Mouse (Mus musculus): ENCODE data around the gene Ccdc155.

The Ccdc155 gene

DNA sequence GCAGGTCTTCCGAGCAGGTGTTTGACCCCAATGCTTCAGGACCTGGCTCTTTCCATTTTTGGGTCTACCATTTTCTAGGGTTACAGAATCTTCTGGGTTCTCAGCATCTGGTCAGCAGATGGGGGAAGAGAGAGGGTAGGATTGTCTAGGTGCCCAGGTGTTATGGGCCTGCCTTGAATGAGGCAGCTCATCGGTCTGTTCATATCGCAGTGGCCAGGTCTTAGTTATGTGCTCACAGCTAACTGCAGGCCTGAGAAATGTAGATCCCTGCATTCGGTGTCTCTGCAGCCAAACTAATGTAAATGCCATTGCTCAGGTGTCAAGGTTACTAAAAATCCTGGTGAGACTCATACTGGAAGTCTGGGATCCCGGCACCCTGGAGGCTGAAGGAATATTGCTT lies 21.7 kb upstream of the Ccdc155 start:
- in situ Hi-C loops (cut with MboI, MseI), result no loop called here

DNA sequence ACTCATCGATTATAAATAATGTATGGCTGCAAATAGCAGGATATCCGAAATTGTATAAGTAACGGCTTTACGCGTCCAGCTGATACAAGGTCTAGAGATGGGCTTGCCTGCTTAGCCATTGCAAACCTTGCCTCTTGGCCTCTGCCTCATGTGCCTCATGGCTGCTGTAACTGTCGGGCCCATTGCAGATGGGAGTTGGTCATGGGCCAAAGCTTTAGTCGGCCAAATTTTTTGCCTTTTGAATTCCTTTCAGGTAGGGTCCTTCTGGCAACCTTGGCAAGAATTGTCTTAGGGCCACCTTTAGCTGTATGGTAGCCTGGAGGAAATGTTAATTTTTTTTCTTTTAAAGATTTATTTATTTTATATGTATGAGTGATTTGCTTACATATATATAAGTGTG lies 20.1 kb upstream of the Ccdc155 start:
- in situ Hi-C loops (cut with MboI, MseI), result no loop called here

DNA sequence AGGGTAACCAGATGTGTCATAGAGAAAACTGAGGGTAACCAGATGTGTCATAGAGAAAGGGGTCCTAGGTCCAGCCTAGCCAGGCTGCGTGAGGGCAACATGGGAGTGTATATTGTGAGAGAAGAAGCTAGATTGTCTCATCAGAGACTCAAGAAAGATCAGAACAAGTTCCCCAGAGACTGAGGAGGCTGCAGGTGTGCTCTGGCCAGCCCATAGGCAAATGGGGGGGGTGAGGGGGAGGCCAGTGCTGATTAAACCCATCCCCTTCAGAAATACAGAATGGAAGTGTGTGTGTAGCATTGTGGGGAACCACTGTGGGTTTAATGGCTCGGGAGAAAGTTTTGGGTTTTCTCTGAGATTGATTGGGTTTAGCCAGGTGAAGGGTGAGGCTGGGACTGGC lies 17.0 kb upstream of the Ccdc155 start:
- in situ Hi-C loops (cut with MboI, MseI), result no loop called here

DNA sequence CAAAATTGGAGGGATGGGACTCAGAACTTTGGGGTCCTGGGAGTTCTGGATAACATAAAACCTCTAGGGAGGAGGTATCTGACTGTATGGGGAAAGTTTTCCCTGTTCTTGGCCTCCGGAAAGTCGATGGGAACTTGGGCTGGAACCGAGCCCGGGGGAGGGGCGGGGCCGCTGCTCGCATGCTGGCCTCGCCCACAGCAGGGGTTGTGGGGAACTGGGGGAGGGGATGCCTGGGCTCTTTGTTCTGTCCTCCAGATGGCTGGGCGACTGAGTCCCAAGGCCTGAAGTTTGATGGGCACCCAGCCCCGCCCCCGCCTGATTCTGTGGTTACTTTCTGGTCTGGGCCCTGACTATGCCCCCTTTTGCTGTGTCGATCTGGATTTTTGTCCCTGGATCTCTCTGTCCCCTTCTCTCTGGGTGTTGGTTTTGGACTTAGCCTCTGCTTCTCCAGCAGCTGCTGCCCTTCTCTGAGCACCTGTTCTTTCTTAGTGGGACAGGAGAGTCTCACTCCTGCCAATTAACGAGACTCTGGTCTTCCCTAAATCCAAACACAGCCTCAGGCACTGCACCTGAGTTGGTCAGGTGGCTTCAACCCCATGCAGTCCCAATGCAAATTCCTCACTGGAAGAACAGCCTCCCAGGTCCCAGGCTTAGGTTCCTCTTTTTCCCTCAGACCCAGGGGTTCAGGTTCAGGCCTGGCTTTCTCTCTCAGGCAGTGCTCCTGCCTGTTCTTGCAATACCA lies 11.9 kb upstream of the Ccdc155 start:
- in situ Hi-C loops (cut with MboI, MseI), result no loop called here

DNA sequence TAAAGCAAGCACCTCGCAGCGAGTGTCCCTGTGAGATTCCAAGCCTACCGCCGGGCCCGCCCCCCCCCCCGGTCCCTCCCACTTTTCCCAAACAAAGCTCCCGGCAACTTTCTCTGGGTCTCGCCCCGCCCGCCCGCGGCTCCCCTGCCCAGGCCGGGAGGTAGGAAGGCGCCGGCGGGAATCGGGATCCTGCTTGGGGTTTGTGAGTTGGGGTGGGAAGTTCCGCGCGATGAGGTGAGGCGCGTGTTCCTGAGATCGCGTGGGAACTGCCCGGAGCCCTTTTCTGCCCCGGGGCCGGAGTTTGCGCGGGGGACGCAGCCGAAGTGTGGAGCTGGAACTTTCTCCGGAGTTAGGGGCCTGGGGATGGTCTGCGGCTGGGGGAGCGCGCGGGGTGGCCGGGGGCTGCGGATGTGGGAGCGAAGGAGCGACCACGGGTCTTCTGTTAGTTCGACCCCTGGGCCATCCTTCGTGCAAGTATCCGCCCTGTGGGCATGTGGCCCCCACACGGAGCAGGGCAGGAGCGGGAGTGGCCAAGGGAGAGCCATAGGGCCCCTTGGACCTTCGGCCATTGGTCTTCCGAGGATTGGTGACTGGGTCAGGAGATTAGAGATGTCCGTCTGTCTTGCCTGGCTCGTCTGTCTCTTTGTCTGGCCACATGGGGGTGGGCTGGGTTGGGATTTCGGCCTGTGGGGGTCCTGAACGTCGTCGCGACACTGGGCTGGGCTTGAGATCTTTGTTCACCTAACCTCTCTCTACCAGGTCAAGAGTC lies 11.2 kb upstream of the Ccdc155 start, which contains the start of gene Tead2:
Gene Tead2, plus strand, starts transcription at position 81 of the 769 bp plus-strand sequence.
- in situ Hi-C loops (cut with MboI, MseI), result no loop called here

DNA sequence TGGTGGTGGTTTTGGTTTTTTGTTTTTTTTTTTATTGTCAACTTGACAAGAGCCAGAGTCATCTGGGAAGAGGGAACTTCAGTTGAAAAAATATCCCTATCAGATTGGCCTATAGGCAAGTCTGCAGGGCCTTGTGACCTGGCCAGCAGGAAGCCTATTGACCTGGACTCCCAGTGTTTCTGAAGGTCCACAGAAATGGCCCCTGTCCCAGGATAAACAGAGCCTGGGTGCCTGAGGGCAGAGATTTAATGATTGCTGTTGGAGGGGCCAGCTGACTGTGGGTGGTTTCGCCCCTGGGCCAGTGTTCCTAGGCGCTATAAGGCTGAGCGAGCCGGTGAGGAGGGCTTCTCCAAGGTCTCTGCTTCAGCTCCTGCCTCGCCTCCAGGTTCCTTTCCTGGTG lies 9.0 kb upstream of the Ccdc155 start:
- in situ Hi-C loops (cut with MboI, MseI), result no loop called here

DNA sequence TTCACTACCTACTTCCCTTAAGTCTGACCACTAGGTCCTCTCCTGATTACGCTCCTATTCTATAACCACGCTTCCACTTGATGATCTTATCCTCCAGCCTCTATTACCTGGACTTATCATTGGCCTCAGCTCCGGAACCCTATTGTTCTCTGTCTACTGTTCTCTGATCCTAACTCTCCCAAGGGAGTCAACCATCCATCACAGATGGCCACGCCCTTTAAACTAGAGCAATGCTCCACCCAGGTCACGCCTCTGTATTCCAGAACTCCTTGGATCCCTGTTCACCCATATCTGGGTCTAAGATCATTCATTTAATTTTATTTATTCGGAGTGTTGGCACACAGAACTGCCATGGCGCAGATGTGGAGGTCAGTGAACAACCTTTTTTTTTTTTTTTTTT lies 7.7 kb upstream of the Ccdc155 start:
- in situ Hi-C loops (cut with MboI, MseI), result no loop called here

DNA sequence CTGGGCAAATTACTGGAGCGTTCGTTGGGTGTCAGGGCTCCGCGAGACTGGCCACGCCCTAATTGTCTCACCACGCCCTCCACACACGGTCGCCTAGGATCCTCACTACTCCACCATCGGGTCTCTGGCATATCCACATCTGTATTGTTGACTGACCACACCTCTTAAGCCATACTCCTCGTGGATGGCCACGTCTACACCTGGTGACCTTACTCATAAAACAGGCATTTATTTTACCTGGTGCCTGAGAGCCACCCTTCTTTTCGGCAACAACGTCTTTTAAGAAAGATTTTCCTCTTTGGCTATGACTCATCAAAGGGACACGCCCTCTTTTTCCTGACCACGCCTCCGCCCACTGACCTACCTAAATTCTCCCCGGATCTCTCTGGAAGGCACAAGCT lies 7.2 kb upstream of the Ccdc155 start, which contains the start of gene Dkkl1:
Gene Dkkl1, minus strand, starts transcription at position 297 of the 401 bp plus-strand sequence.
- in situ Hi-C loops (cut with MboI, MseI), result no loop called here

DNA sequence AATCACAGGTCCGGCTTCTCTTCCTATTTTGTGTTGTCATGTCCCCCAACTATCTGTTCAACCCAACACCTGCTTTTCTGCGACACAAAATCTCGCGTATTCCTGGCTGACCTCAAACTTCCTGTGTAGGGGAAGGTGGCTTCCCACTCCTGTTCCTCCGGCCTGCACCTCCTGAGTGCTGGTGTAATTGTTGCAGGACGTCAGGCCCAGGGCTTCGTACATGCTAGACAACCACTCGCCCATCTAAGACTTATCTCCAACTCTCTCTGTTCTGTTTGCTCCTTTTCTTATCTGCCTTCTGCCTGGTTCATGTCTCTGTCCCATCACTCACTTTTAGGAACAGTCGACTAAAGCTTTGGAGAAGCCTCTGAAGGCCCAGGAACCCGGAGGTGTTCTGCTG lies 6.4 kb upstream of the Ccdc155 start:
- in situ Hi-C loops (cut with MboI, MseI), result no loop called here

DNA sequence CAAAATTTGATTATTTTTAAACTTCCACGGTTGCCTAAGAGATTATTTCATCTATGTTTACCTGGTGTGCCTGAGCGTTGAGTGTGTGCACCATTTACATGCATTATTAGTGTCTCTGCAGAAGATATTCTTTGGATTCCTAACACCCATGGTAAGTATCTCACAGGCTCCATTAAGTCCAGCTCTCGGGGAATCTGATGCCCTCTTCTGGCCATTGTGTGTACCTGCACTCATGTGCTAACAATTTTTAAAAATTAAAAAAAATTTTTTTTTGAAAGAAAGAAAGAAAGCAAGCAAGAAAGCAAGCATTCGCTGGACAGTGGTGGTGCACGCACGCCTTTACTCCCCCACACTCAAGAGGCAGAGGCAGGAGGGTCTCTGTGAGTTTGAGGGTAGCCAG lies 3.6 kb upstream of the Ccdc155 start:
- in situ Hi-C loops (cut with MboI, MseI), result no loop called here

DNA sequence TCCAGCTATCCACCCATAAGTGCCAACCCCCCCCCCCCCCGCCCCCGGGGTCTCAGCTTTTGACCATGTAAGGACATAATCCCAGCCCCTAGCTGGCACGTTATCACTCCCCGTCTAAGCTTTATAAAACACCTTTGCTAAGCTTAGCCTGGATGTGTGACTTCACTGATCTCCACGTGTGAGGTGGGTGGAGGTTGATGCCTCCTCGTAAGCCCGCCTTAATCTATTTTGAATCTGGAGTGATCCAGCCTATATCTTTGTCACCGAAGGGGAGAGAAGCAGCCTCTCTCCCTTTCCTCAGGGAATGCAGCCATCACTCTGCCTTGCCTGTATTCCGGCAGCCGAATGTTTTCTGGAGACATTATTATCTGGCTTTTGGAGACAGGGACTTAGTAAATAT lies 2.0 kb downstream of the Ccdc155 start:
- in situ Hi-C loops (cut with MboI, MseI), result no loop called here

DNA sequence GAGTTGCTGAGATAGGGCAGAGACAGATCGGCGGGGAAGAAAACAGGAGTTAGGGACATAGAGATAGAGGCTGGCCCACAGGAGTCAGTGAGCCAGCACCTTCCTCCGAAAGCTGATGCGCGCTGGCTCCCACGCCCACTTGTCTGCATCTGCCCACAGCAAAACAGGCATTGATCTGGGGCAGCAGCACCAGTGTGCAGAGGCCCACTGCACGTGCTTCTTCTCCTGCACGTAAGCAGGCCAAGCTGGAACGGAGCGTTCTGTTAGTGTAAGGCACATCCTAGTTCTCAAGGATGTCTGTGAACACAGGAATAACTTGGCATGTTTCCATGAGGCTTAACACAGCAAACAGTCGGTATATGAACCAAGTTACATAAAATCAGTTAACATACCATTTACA lies 5.7 kb downstream of the Ccdc155 start:
- in situ Hi-C loops (cut with MboI, MseI), result no loop called here

DNA sequence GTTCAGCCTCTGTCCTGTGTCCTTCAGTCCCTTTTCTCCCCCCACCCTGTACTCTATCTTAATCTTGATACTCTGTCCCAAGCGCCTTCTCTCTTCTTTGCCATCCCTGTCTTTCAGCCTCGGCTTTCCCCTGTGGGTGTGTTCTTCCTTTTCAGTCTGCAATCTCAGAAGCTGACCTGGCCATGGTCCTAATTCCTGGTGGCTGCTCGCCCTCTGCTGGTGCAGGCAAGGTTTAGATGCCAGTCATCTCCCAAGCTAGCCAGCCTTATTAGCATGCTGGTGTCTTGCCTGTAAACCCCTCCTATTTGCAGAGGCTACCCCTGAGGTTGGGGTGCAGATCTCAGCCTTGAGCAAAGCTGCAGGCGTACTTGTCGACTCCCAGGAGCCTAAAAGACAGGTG lies 6.3 kb downstream of the Ccdc155 start:
- in situ Hi-C loops (cut with MboI, MseI), result no loop called here

DNA sequence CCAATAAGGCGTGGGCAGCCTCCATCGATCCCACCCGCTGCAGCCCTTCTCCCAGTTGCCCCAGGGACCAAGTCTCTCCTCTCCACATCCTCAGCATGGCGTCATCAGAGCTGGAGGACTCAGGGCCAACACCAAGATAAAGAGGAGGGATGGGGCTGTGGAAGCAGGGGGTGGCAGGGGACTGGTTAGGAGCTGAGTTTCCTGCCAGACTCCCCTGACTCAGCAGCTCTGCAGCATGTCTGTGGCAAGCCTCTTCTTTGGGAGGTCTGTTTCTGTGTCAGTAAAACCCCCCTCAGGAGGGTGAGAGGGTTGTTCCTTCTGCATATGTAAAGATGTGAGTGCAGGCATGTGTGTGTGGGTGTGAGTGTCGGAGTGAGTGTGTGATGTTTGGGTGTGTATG lies 7.7 kb downstream of the Ccdc155 start:
- in situ Hi-C loops (cut with MboI, MseI), result no loop called here

DNA sequence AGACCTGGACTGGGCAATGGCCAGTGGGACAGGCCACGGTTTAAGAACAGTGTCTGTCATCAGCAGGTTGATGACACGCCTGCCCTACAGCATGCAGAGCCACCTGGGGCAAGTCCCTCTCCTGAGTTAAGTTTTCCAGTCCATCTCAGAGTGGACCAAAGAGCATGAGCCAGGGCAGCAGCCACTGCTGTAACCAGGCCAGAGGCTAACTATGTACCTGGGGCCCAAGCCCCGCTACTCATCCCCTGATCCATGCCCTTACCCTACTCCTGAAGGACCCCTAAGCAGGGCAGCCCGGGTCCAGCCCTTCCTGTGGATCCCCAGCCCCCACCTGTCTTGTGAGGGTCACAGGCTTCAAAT lies 8.5 kb downstream of the Ccdc155 start:
- in situ Hi-C loops (cut with MboI, MseI), result no loop called here

DNA sequence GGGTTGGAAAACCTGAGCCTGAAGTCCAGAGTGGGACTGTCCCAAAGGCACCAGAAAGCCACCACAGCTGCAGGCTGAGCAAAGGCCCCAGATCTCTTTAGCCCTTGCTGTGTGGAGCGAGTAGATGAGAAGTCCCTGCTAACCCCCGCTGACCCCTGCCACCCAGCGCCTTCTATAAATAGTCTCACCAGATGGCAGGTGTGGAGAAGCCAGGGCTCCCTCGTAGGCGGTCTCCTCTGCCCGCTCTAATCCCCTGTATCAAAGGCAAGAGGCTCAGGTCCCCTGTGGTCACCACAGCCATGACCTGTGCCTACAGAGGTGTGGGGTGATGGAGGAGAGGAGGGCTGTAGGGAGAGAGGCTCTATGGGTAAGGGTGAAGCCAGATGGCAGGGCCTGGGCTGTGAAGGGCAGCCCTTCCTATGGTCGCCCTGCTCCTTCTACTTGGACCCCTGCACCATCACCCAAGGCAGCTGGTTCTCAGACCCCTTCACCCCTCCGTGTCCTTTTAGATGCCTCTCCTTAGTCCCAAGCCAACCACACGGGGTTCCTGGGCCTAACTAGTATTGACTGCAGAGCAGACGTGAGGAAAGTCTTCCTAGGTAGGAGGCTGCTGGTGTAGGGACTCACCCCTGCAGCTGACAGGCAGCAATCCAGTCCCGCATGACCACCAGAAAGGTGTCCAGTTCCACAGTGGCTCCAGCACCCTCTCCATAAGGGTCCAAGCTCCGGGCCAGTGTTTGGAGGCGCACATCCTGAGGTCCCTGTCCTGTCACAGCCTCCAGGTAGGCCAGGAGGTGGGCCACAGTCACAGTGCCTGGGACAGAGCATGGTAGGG lies 9.1 kb downstream of the Ccdc155 start:
- in situ Hi-C loops (cut with MboI, MseI), result no loop called here

DNA sequence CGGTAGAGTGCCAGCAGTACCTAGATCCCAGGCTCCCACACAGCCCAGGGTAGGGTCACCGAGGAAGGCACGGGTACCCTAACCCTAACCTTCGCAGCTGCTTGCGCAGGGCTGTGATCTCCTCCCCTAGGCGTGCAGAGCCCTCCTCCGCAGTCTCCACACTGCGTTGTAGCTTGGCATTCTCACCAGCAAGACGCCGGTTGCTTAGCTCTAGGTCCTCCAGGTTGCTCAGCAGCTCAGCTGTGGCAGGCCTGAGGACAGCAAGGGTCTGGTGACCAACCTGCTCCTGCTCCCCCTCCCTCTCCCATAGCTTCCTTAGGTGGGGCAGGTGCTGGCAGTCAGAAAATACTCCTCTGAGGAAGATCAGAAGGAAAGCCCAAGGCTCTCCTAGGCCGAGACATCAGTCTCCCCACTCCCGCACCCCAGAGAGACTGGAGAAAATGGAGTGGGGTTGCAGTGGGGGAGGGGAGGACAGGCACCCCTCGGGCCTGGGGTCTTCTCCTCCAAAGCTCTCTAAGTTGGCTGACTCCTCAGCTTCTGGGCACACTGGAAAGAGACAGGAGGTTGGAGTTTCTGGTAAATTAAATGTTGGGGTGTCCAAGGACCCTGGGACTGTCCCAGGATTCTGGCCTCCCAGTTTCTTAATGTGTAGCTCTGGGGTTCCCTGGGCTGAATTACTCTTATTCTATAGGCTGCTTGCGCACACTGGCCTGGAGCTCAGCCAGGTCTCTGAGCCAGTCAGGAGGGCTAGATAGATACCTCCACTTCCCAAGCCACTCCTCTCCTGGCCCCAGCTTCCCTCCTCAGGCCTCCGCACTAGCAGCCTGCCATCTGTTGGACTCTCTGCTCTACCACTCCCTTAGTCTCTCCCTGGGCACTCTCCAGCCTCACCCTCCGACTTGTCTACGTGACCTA lies 10.6 kb downstream of the Ccdc155 start:
- in situ Hi-C loops (cut with MboI, MseI), result no loop called here

DNA sequence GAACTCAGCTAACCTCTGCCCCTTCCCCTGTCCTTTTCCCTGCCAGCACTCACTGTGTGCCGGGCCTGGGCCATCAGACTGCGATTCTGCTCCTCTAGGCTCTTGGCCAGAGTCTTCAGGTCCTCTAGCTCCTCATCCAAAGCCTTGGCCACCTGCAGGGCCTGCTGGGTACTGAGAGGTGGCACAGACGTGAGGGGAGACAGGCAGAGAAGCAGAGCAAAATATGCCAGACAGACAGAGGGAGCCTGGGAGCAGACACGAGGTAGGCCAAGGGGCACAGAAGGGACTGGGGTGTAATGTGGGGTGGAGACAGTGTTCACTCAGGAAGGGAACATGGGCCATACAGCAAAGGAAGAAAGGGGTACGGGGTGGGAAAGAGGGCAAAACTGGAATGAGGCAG lies 11.3 kb downstream of the Ccdc155 start:
- in situ Hi-C loops (cut with MboI, MseI), result no loop called here

DNA sequence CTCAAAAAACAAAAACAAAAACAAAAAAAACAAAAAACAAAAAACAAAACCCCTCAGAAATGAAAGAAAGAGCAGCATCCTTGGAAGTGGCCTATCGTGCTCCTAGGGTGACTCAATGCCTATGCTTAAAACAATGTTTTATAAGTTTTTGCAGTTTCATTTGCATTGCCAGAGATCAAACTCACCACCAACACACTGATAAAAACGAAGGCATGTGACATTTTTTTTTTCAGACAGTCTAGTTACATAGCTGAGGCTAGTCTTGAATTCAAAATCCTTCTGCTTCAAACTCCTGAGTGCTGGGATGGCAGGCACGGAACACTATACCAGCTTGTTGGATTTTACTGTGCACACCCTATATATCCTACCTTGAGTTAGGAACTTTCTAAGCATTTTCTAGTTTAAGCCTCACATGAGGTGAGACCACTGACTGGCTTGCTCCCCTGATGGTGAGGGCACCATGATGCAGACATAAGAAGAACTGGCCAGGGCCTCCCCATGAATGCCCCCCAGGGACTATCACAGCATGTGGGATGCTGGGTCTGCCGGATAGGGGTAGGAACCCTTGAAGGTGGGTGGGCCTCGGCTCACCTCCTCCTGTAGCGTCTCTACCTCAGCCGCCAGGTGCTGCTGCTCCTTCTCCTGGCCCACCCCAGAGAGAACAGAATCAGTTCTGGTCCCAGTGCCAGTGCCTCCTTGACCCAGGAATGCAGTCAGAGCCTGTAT lies 11.9 kb downstream of the Ccdc155 start:
- in situ Hi-C loops (cut with MboI, MseI), result no loop called here

DNA sequence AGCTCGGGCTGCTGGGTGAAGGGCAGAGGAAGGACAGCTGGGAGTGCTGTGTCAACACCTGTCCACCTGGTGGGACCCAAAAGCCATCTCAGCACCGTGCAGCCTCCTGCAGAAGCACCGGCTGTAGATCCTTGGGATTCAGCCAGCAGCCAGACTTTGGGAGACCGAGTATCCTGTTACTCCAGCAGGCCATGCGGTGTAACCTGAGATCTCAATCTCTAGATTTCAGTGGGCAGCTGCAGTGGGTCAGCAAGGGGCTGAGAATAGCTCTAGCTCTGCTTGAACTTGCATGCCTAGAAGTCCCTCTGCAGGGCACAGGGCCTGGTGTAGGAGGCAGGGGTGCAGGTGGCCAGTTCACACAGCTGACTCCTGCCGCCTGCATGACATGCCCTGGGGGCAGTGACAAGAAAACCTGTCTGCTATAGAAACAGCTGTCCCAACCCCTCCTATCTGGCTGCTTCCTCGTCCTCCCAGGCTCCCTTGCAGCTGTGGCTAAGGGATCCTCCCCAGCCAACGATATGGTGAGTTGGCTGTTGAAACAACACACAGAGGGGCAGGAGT lies 12.8 kb downstream of the Ccdc155 start:
- in situ Hi-C loops (cut with MboI, MseI), result no loop called here
